Mouse (Mus musculus) urinary bladder, postnatal 4 days (tissue): ENCODE results near the gene Wdr4.
A peak's percentile ranks its signal among the peaks of the same experiment; 100 is the strongest.
"Not testable (repeated sequence)": the region's sequence is repeated elsewhere in the genome, so short reads cannot be mapped to it uniquely, and the experiment has no call there.

Source experiments
- DNase-seq, 2 experiments: peaks; one replicate each; pipeline ENCODE4 v3.0.0; 2021 to 2022; ENCODE audit warnings: low spot score in 2 of 2

Gene Wdr4

GRCm38 (mm10) chr17:31519946-31520838, at the start of gene Wdr4, which contains the start of gene Ndufv3:
Gene Wdr4, minus strand, starts transcription at chr17:31519980.
Gene Ndufv3, plus strand, starts transcription at chr17:31520115.
- DNase-seq = peak; percentile 97 to 99

GRCm38 (mm10) chr17:31566276-31566675, 46.5 kb upstream of the Wdr4 start:
- DNase-seq = no peak

GRCm38 (mm10) chr17:31565141-31566056, 45.6 kb upstream of the Wdr4 start:
- DNase-seq = peak; percentile 64 to 71

GRCm38 (mm10) chr17:31564858-31565140, 45.0 kb upstream of the Wdr4 start:
- DNase-seq = no peak

GRCm38 (mm10) chr17:31564015-31564857, 44.5 kb upstream of the Wdr4 start, which contains the start of gene Pknox1:
Gene Pknox1, plus strand, starts transcription at chr17:31564734.
- peak; percentile 97 to 99 for DNase-seq

GRCm38 (mm10) chr17:31563632-31564014, 43.8 kb upstream of the Wdr4 start:
- DNase-seq = no peak

GRCm38 (mm10) chr17:31559021-31559789, 39.4 kb upstream of the Wdr4 start:
- no peak for DNase-seq

GRCm38 (mm10) chr17:31557947-31558542, 38.3 kb upstream of the Wdr4 start:
- no peak for DNase-seq

- DNase-seq = peak in 1 of 2 experiments; percentile 43
Observed at GRCm38 (mm10) chr17:31557124-31557880, 37.5 kb upstream of the Wdr4 start.

- no peak for DNase-seq
Observed at GRCm38 (mm10) chr17:31556253-31556652, 36.5 kb upstream of the Wdr4 start.

- not testable (repeated sequence) for DNase-seq
Observed at GRCm38 (mm10) chr17:31552601-31553000, 32.8 kb upstream of the Wdr4 start.

- no peak for DNase-seq
Observed at GRCm38 (mm10) chr17:31549389-31549788, 29.6 kb upstream of the Wdr4 start.

- no peak for DNase-seq
Observed at GRCm38 (mm10) chr17:31547974-31548373, 28.2 kb upstream of the Wdr4 start.

GRCm38 (mm10) chr17:31546444-31547196, 26.8 kb upstream of the Wdr4 start:
- no peak for DNase-seq

GRCm38 (mm10) chr17:31543574-31543973, 23.8 kb upstream of the Wdr4 start:
- DNase-seq = no peak

- no peak for DNase-seq
Observed at GRCm38 (mm10) chr17:31541460-31541831, 21.7 kb upstream of the Wdr4 start.

GRCm38 (mm10) chr17:31540809-31541459, 21.2 kb upstream of the Wdr4 start:
- DNase-seq = no peak

GRCm38 (mm10) chr17:31540101-31540500, 20.3 kb upstream of the Wdr4 start:
- no peak for DNase-seq
